Comparison of ENCODE assay signal across 31 mouse cellular contexts in the genomic region with DNA sequence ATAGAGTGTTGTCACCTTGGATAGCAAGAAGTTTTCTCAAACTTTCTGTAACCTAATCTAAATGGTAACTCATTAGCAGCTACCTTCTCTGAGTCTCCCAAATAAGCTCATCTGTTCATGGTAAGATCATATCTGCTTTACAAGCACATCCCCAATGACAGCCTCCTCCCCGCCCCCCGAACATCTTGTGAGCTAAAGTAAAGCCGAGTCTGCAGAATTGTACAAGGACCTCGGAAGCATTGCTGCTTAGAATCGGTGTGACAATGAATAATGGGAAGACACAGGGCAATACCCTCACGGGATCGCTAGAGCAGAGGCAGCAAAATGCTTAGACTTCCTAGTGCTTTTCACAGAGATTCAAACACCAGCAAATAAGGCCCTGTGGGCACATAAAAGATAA.
DNase-seq lines count a peak whose midpoint lies in the region; ATAC-seq and TF ChIP-seq lines count a peak whose summit lies in the region.
"Had no signal": no experiment of that assay in that cellular context is flagged by ENCODE, and none has a peak within 500 bp of the region (broad histone marks: within the 10 kb centered on the region; RNA-seq: fewer than 3 reads in every experiment).

No protein-coding gene starts in this region.

- no peaks in the 10 kb centered on the region for H3K36me3 ChIP-seq in hindbrain, embryonic 16.5 days (ENCODE audit: control insufficient read depth, insufficient read depth, low read length)
- H3K36me3 ChIP-seq in hindbrain, embryonic 12.5 days, result no peaks in the 10 kb centered on the region
- H3K36me3 ChIP-seq in intestine, postnatal 0 days (ENCODE audit: control insufficient read depth, insufficient read depth), result no peaks in the 10 kb centered on the region
- H3K36me3 ChIP-seq: embryonic facial prominence, embryonic 12.5 days; limb, embryonic 10.5 days; limb, embryonic 15.5 days; liver, embryonic 13.5 days; stomach, embryonic 15.5 days had no signal

- intact Hi-C loops in left cerebral cortex, adult 2 months (cut with DNase I), result loop anchor here (10.0 kb wide), 1 partner anchor 355 kb away; no protein-coding TSS in a partner anchor

- H3K4me3 ChIP-seq in hindbrain, embryonic 16.5 days (ENCODE audit: low read length), result no peak overlapping the region
- no peak overlapping the region for H3K4me3 ChIP-seq in hindbrain, embryonic 12.5 days
- no peak overlapping the region for H3K4me3 ChIP-seq in left cerebral cortex, adult 2 months
- no peak overlapping the region for H3K4me3 ChIP-seq in intestine, postnatal 0 days (ENCODE audit: low read depth, low read length)
- H3K4me3 ChIP-seq: embryonic facial prominence, embryonic 12.5 days; gastrocnemius, adult 2 months; limb, embryonic 10.5 days; limb, embryonic 15.5 days; liver, embryonic 13.5 days; megakaryocyte, embryonic 14.5 days; myocyte; stomach, embryonic 15.5 days had no signal

- no peak overlapping the region for H3K27ac ChIP-seq in hindbrain, embryonic 16.5 days (ENCODE audit: low read depth, low read length)
- H3K27ac ChIP-seq in hindbrain, embryonic 12.5 days, result no peak overlapping the region
- H3K27ac ChIP-seq in left cerebral cortex, adult 2 months, result peak overlapping the region; percentile 73
- no peak overlapping the region for H3K27ac ChIP-seq in intestine, postnatal 0 days (ENCODE audit: low read depth, low read length)
- H3K27ac ChIP-seq: embryonic facial prominence, embryonic 12.5 days; gastrocnemius, adult 2 months; limb, embryonic 10.5 days; limb, embryonic 15.5 days; liver, embryonic 13.5 days; stomach, embryonic 15.5 days had no signal

- no peaks in the 10 kb centered on the region for H3K27me3 ChIP-seq in hindbrain, embryonic 16.5 days (replicated peaks; ENCODE audit: control insufficient read depth, insufficient read depth, low read length)
- H3K27me3 ChIP-seq in hindbrain, embryonic 12.5 days, result no peaks in the 10 kb centered on the region
- no peaks in the 10 kb centered on the region for H3K27me3 ChIP-seq in intestine, postnatal 0 days (replicated peaks; ENCODE audit: control insufficient read depth, insufficient read depth, low read length)
- H3K27me3 ChIP-seq: embryonic facial prominence, embryonic 12.5 days; limb, embryonic 15.5 days; liver, embryonic 13.5 days; megakaryocyte, embryonic 14.5 days; stomach, embryonic 15.5 days had no signal

- no peaks in the 10 kb centered on the region for H3K4me1 ChIP-seq in hindbrain, embryonic 16.5 days (ENCODE audit: control insufficient read depth, insufficient read depth, low read depth, low read length)
- H3K4me1 ChIP-seq in hindbrain, embryonic 12.5 days, result no peaks in the 10 kb centered on the region
- no peaks in the 10 kb centered on the region for H3K4me1 ChIP-seq in intestine, postnatal 0 days (replicated peaks; ENCODE audit: control insufficient read depth, insufficient read depth, low read length)
- H3K4me1 ChIP-seq: embryonic facial prominence, embryonic 12.5 days; limb, embryonic 10.5 days; limb, embryonic 15.5 days; liver, embryonic 13.5 days; megakaryocyte, embryonic 14.5 days; stomach, embryonic 15.5 days had no signal

- no peak overlapping the region for H3K9ac ChIP-seq in hindbrain, embryonic 16.5 days (ENCODE audit: low read depth, low read length)
- H3K9ac ChIP-seq in hindbrain, embryonic 12.5 days, result no peak overlapping the region
- no peak overlapping the region for H3K9ac ChIP-seq in intestine, postnatal 0 days (ENCODE audit: low read depth, low read length)
- H3K9ac ChIP-seq: embryonic facial prominence, embryonic 12.5 days; limb, embryonic 15.5 days; liver, embryonic 13.5 days; stomach, embryonic 15.5 days had no signal

- no peak overlapping the region for H3K4me2 ChIP-seq in hindbrain, embryonic 16.5 days (ENCODE audit: low read length)
- no peak overlapping the region for H3K4me2 ChIP-seq in hindbrain, embryonic 12.5 days (replicated peaks)
- H3K4me2 ChIP-seq in intestine, postnatal 0 days (replicated peaks; ENCODE audit: low read depth), result no peak overlapping the region
- H3K4me2 ChIP-seq: embryonic facial prominence, embryonic 12.5 days; heart, embryonic 11.5 days; limb, embryonic 15.5 days; liver, embryonic 13.5 days; stomach, embryonic 15.5 days had no signal

- peak; percentile 50 for ATAC-seq in hindbrain, embryonic 16.5 days
- no peak for ATAC-seq in hindbrain, embryonic 12.5 days (ENCODE audit: low FRiP score)
- no peak for ATAC-seq in intestine, postnatal 0 days
- ATAC-seq: forebrain, embryonic 14.5 days; intestine, embryonic 16.5 days; lung, postnatal 0 days; midbrain, embryonic 16.5 days had no signal

- H3K9me3 ChIP-seq in hindbrain, embryonic 16.5 days (ENCODE audit: control insufficient read depth, low read length), result no peaks in the 10 kb centered on the region
- H3K9me3 ChIP-seq in hindbrain, embryonic 12.5 days (replicated peaks), result no peaks in the 10 kb centered on the region
- no peaks in the 10 kb centered on the region for H3K9me3 ChIP-seq in intestine, postnatal 0 days (ENCODE audit: control insufficient read depth)
- H3K9me3 ChIP-seq: embryonic facial prominence, embryonic 12.5 days; limb, embryonic 10.5 days; limb, embryonic 15.5 days; liver, embryonic 13.5 days; megakaryocyte, embryonic 14.5 days; stomach, embryonic 15.5 days had no signal

- DNase-seq in left cerebral cortex, adult 2 months (ENCODE audit: extremely low spot score in 1 of 2, low spot score in 2 of 2), result peak in 1 of 2 experiments; percentile 38
- DNase-seq in left cerebral cortex, adult 11 months (ENCODE audit: low spot score), result no peak
- peak; percentile 43 for DNase-seq in right cerebral cortex, adult 18-20 months
- no peak for DNase-seq in right cerebral cortex, postnatal 4 days
- DNase-seq: adrenal gland, postnatal 14 days; cerebellum, adult 11-12 months; cerebellum, adult 9-11 months; embryo, embryonic 11 days; gastrocnemius, adult 2 months; gastrocnemius, postnatal 36 days; heart, adult 18-20 months; heart, postnatal 36 days; kidney, adult 9 months; kidney, postnatal 10 days; liver, embryonic 13.5 days; lung, adult 18-20 months; lung, postnatal 4 days had no signal

- WGBS in hindbrain, embryonic 16.5 days, result 54% methylated on average over 7 of the region's 7 CpGs
- 65% methylated on average over 7 of the region's 7 CpGs for WGBS in hindbrain, embryonic 12.5 days
- 67% methylated on average over 7 of the region's 7 CpGs for WGBS in intestine, postnatal 0 days

- no peak for TF ChIP-seq CTCF in left cerebral cortex, adult 2 months (IDR thresholded peaks at IDR 0.05)
- TF ChIP-seq CTCF in intestine, postnatal 0 days (IDR thresholded peaks at IDR 0.05; ENCODE audit: low read depth), result no peak
